Mouse (Mus musculus): ENCODE results near the gene Odc1.

The Odc1 gene

GRCm38 (mm10) chr12:17549421-17549820 lies 4.8 kb downstream of the Odc1 start:
- CTCF ChIA-PET: interaction anchor here (0.6 kb wide), 1 partner anchor 92 kb away, joined by 3 read pairs; no protein-coding TSS in a partner anchor

DNA sequence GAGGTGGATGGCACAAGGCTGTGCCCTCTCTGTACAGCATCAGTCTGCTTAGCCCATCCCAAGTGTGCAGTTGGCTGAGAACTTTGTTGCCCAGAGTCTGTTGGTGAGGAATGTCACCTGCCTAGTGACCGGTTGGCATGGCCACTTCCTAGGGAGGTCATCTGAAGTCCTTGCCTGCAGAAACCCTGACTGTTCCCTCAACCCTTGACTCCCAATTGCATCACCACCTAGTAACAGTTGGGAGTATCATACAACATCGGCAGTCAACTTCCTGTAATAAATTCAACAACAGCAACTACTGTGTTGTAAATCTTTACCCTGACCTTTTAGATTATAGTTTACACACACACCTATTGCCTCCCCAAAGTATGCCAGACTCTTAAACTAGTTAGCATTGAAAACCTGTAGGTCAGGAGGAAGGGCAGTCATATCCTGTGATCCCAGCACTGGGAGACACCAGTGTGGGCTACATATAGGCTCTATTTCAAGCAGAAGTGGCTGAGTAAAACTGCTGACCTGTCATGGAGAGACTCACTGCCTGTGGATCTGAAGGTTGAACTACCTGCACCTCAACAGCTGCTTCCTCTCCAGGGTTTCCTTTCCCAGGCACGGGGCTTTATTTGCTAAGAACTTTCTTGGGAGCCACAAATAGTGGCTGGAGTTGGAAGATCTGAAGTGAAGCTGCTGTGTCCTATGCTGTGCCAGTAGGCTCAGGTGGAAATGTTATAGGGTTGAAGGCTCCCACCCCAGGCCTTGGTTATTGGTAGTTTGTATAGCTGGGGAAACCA lies 6.8 kb downstream of the Odc1 start:
- CTCF ChIA-PET: no interaction called here

DNA sequence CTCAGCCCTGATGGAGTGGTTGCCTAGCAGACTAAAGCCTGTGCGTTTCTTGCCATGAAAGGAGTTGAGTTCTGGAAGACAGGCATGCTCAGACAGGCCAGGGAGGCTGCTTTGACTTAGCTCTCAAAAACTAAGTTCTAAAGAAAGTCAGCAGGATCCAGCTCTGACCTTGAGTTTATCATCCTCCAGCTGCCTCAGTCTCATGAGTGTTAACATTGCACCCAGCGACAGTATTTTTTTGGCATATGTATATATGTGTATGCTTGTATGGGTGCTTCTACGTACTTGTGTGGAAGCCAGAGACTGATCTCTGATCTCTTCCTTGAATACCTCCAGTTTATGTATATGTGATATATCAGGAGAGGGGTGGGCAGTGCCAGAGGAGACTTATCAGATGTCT lies 7.8 kb downstream of the Odc1 start:
- CTCF ChIA-PET: no interaction called here

DNA sequence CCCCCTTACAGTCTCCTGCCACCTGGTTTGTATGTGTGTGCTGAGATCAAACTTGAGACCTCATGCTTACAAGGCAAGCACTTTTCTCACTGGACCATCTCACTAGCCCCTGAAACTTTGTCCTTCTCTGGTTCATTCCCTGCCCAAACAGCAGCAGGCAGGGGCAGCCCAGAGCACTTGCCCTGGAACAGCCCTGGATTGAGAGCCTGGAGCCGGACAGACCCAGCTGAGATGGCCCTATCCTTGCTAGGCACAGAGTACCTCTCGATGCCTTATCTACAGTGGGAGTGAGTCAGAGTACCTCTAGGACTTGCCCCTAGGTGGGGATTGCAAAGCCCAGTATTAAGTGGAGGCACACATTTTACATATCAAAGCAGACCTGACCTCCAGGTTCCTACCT lies 8.4 kb downstream of the Odc1 start:
- CTCF ChIA-PET: no interaction called here

- CTCF ChIA-PET: interaction anchor here (1.1 kb wide), 1 partner anchor 8 kb away, joined by 3 read pairs; the partner anchor contains the start of gene Odc1
These were observed 9.0 kb downstream of the Odc1 start for GRCm38 (mm10) chr12:17553627-17554026.

GRCm38 (mm10) chr12:17554200-17554951 lies 9.8 kb downstream of the Odc1 start:
- CTCF ChIA-PET: interaction anchor here (1.1 kb wide), 1 partner anchor 9 kb away, joined by 3 read pairs; the partner anchor contains the start of gene Odc1

- CTCF ChIA-PET: no interaction called here
These were observed 12.1 kb downstream of the Odc1 start for GRCm38 (mm10) chr12:17556430-17557343.

DNA sequence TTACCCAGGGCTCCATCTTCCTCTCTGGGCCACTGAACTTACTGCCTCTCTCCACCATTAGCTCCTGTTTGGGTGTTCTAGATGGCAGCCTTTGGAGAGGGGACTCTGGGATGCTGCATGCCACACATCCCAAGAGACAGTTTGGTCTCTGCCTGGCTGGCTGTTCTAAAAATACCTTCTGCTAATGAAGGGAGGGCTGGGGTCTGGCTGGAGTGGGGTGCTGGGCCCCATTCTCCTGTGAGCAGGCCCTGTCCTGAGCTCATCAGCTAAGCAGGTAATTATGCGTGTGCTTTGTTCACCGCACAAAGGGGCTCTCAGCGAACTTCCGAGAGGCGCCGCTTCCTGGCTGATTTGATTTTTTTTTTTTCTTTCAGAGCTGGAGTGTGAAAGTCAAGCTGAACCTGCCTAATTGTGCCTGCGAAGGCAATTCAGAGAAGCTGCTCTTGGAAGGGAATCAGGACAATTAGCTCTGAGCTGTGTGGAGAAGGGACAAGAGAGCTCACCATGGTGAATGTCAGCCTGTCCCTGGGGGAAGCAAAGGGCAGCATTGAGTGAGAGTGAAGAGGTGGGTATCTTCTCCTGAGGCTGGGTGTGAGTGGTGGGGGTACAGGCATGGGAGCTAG lies 12.9 kb downstream of the Odc1 start:
- CTCF ChIA-PET: no interaction called here

GRCm38 (mm10) chr12:17557967-17558345 lies 13.4 kb downstream of the Odc1 start:
- CTCF ChIA-PET: no interaction called here

- CTCF ChIA-PET: no interaction called here
These were observed 17.8 kb downstream of the Odc1 start for GRCm38 (mm10) chr12:17562396-17562795.

GRCm38 (mm10) chr12:17565393-17566045 lies 20.9 kb downstream of the Odc1 start:
- CTCF ChIA-PET: interaction anchor here (0.5 kb wide), 1 partner anchor 10 kb away, joined by 8 read pairs; no protein-coding TSS in a partner anchor

- CTCF ChIA-PET: no interaction called here
These were observed 21.4 kb downstream of the Odc1 start for GRCm38 (mm10) chr12:17566046-17566408.

- CTCF ChIA-PET: no interaction called here
These were observed 24.0 kb downstream of the Odc1 start for GRCm38 (mm10) chr12:17568564-17568963.

- CTCF ChIA-PET: no interaction called here
These were observed 30.0 kb downstream of the Odc1 start for GRCm38 (mm10) chr12:17574591-17574990.

GRCm38 (mm10) chr12:17575156-17575910 lies 30.7 kb downstream of the Odc1 start:
- CTCF ChIA-PET: interaction anchor here (0.6 kb wide), 1 partner anchor 96 kb away, joined by 3 read pairs; no protein-coding TSS in a partner anchor

DNA sequence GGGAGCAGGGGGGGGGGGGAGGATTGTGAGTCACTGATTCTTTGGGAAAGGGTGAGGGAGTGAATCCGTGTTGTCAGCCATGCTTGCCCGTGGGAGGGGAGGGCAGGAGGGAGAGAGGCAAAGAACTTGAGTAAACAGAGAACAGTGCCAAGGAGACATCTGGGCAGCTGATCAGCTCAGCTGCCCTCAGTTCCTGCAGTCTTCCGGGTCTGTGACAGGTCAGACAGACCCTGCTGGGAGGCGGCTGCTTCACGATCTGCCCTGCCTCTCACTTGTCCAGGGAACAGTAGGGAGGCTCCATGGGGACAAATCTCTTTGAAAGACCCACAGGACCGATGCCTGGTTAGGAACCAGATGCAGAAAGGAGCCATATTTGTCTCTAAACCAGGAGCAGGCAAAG lies 31.4 kb downstream of the Odc1 start:
- CTCF ChIA-PET: interaction anchor here (0.6 kb wide), 1 partner anchor 96 kb away, joined by 3 read pairs; no protein-coding TSS in a partner anchor

DNA sequence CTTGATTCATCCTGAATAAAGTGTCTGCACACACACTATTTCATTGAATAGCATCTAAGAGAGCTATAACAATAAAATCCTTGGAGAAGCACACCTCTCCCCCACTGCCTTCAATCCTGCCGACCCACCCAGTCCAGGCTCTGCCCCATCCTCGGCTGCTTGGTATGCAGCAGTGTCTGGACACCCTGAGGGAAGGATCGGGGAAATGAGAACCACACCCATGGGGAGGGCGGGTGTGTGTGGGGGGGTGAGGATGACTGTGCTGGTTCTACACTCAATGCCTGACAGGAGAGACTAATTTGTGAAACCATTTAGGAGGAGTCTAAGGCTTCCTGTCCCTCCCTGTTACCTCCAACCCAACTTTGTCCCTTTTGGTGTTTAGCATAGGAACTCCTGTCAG lies 34.0 kb downstream of the Odc1 start:
- CTCF ChIA-PET: no interaction called here

GRCm38 (mm10) chr12:17581001-17581400 lies 36.4 kb downstream of the Odc1 start:
- CTCF ChIA-PET: no interaction called here

GRCm38 (mm10) chr12:17582406-17582805 lies 37.8 kb downstream of the Odc1 start:
- CTCF ChIA-PET: no interaction called here

DNA sequence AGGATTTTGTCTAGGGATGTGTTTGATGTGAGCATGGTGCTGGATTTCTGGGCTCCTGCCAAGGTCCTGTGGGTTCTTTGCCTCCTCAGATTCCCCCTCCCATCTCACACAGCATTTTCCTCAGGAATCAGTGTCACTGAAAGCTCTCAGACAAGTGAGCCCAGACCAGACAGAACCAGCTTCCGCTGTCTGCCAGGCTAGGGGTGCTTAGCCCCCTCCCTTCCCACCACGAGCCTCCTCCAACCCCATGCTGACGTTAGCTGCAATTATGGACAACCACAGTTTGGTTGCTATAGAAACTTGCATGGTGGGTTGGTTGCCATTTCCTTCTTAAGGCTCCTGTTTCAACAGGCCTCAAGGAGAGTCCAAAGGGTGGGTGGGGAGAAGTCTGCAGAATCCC lies 39.3 kb downstream of the Odc1 start:
- CTCF ChIA-PET: no interaction called here
